Mouse (Mus musculus): ENCODE measurements at regions not wholly inside any gene's neighbourhood (a gene's known extent, or its start where the extent isn't known, plus 50 kb on each side); places are given as distances from the start of the nearest gene placed in this dataset.

GRCm38 (mm10) chr2:30688402-30688801, 93.6 kb downstream of the Cstad start:
- WGBS, result 86% methylated on average over 4 of the region's 4 CpGs
- Histone ChIP-seq H3K27me3 (ENCODE audit: control insufficient read depth, insufficient read depth, low read length) (no peaks in the 10 kb centered on the region), H3K9me3 (ENCODE audit: control insufficient read depth, low read length) (no peaks in the 10 kb centered on the region), H3K27ac (ENCODE audit: low read depth, low read length) (no peak overlapping the region), H3K4me2 (ENCODE audit: low read depth) (no peak overlapping the region), H3K36me3 (ENCODE audit: control insufficient read depth, insufficient read depth, low read length) (no peaks in the 10 kb centered on the region), H3K9ac (ENCODE audit: low read length) (no peak overlapping the region), H3K4me3 (ENCODE audit: low read depth, low read length) (no peak overlapping the region), H3K4me1 (ENCODE audit: control insufficient read depth, insufficient read depth, low read length) (peaks cover 30% of the 10 kb centered on the region)
- ATAC-seq (ENCODE audit: insufficient read depth, low FRiP score, low TSS enrichment) (no peak), DNase-seq (ENCODE audit: low spot score) (no peak)

- Histone ChIP-seq H3K27ac (ENCODE audit: low read depth, low read length) (peak overlapping the region; percentile 61), H3K4me2 (ENCODE audit: low read depth) (peak overlapping the region; percentile 20; the same call in 1 of the 2 replicates), H3K27me3 (ENCODE audit: control insufficient read depth, insufficient read depth, low read length) (no peaks in the 10 kb centered on the region), H3K4me3 (ENCODE audit: low read depth, low read length) (no peak overlapping the region), H3K36me3 (ENCODE audit: control insufficient read depth, insufficient read depth, low read length) (no peaks in the 10 kb centered on the region), H3K9me3 (ENCODE audit: control insufficient read depth, low read length) (no peaks in the 10 kb centered on the region), H3K4me1 (ENCODE audit: control insufficient read depth, insufficient read depth, low read length) (peaks cover 27% of the 10 kb centered on the region), H3K9ac (ENCODE audit: low read length) (peak overlapping the region; percentile 48)
- no peak for ATAC-seq (ENCODE audit: insufficient read depth, low FRiP score, low TSS enrichment)
- 2% methylated on average over 23 of the region's 23 CpGs for WGBS
- DNase-seq (ENCODE audit: low spot score), result no peak
These were observed 92.3 kb downstream of the Cstad start for GRCm38 (mm10) chr2:30687121-30687551.

GRCm38 (mm10) chr2:30686359-30686758, 91.5 kb downstream of the Cstad start:
- Histone ChIP-seq H3K4me2 (ENCODE audit: low read depth) (no peak overlapping the region), H3K4me3 (ENCODE audit: low read depth, low read length) (no peak overlapping the region), H3K27me3 (ENCODE audit: control insufficient read depth, insufficient read depth, low read length) (no peaks in the 10 kb centered on the region), H3K9me3 (ENCODE audit: control insufficient read depth, low read length) (no peaks in the 10 kb centered on the region), H3K4me1 (ENCODE audit: control insufficient read depth, insufficient read depth, low read length) (peaks cover 19% of the 10 kb centered on the region), H3K9ac (ENCODE audit: low read length) (no peak overlapping the region), H3K36me3 (ENCODE audit: control insufficient read depth, insufficient read depth, low read length) (no peaks in the 10 kb centered on the region), H3K27ac (ENCODE audit: low read depth, low read length) (peak overlapping the region; percentile 10; the same call in 1 of the 2 replicates)
- WGBS, result 77% methylated on average over 6 of the region's 6 CpGs
- DNase-seq (ENCODE audit: low spot score) (no peak), ATAC-seq (ENCODE audit: insufficient read depth, low FRiP score, low TSS enrichment) (no peak)

- Histone ChIP-seq H3K4me3 (ENCODE audit: low read depth, low read length) (no peak overlapping the region), H3K4me2 (ENCODE audit: low read depth) (no peak overlapping the region), H3K4me1 (ENCODE audit: control insufficient read depth, insufficient read depth, low read length) (peaks cover 18% of the 10 kb centered on the region), H3K9ac (ENCODE audit: low read length) (no peak overlapping the region), H3K27me3 (ENCODE audit: control insufficient read depth, insufficient read depth, low read length) (no peaks in the 10 kb centered on the region), H3K9me3 (ENCODE audit: control insufficient read depth, low read length) (no peaks in the 10 kb centered on the region), H3K27ac (ENCODE audit: low read depth, low read length) (0 out of 2 replicates have a peak overlapping the region, but pooled peaks have one; percentile 14), H3K36me3 (ENCODE audit: control insufficient read depth, insufficient read depth, low read length) (no peaks in the 10 kb centered on the region)
- 84% methylated on average over 10 of the region's 10 CpGs for WGBS
- ATAC-seq (ENCODE audit: insufficient read depth, low FRiP score, low TSS enrichment), result no peak
- DNase-seq (ENCODE audit: low spot score), result no peak
These were observed 90.5 kb downstream of the Cstad start for GRCm38 (mm10) chr2:30685137-30685860.

- Histone ChIP-seq H3K9ac (ENCODE audit: low read length) (no peak overlapping the region), H3K4me3 (ENCODE audit: low read depth, low read length) (no peak overlapping the region), H3K27me3 (ENCODE audit: control insufficient read depth, insufficient read depth, low read length) (no peaks in the 10 kb centered on the region), H3K27ac (ENCODE audit: low read depth, low read length) (0 out of 2 replicates have a peak overlapping the region, but pooled peaks have one; percentile 14), H3K9me3 (ENCODE audit: control insufficient read depth, low read length) (0 out of 2 replicates have a peak, but pooled peaks cover 5% of the 10 kb centered on the region), H3K4me1 (ENCODE audit: control insufficient read depth, insufficient read depth, low read length) (peaks cover 18% of the 10 kb centered on the region), H3K4me2 (ENCODE audit: low read depth) (no peak overlapping the region), H3K36me3 (ENCODE audit: control insufficient read depth, insufficient read depth, low read length) (no peaks in the 10 kb centered on the region)
- DNase-seq (ENCODE audit: low spot score) (no peak), ATAC-seq (ENCODE audit: insufficient read depth, low FRiP score, low TSS enrichment) (no peak)
- 91% methylated on average over 6 of the region's 6 CpGs for WGBS
These were observed 89.6 kb downstream of the Cstad start for GRCm38 (mm10) chr2:30684461-30684860.

- Histone ChIP-seq H3K9ac (ENCODE audit: low read length) (no peak overlapping the region), H3K27me3 (ENCODE audit: control insufficient read depth, insufficient read depth, low read length) (no peaks in the 10 kb centered on the region), H3K4me1 (ENCODE audit: control insufficient read depth, insufficient read depth, low read length) (peaks cover 18% of the 10 kb centered on the region), H3K27ac (ENCODE audit: low read depth, low read length) (peak overlapping the region; percentile 58), H3K4me2 (ENCODE audit: low read depth) (no peak overlapping the region), H3K4me3 (ENCODE audit: low read depth, low read length) (no peak overlapping the region), H3K36me3 (ENCODE audit: control insufficient read depth, insufficient read depth, low read length) (no peaks in the 10 kb centered on the region), H3K9me3 (ENCODE audit: control insufficient read depth, low read length) (0 out of 2 replicates have a peak, but pooled peaks cover 5% of the 10 kb centered on the region)
- peak; percentile 55; the same call in 1 of the 2 replicates for ATAC-seq (ENCODE audit: insufficient read depth, low FRiP score, low TSS enrichment)
- WGBS, result 54% methylated on average over 5 of the region's 5 CpGs
- peak; percentile 64 for DNase-seq (ENCODE audit: low spot score)
These were observed 87.4 kb downstream of the Cstad start for GRCm38 (mm10) chr2:30682146-30682825.

GRCm38 (mm10) chr2:30681642-30682041, 86.8 kb downstream of the Cstad start:
- Histone ChIP-seq H3K4me1 (ENCODE audit: control insufficient read depth, insufficient read depth, low read length) (peaks cover 16% of the 10 kb centered on the region), H3K4me2 (ENCODE audit: low read depth) (no peak overlapping the region), H3K9ac (ENCODE audit: low read length) (no peak overlapping the region), H3K27ac (ENCODE audit: low read depth, low read length) (no peak overlapping the region; the same call in 1 of the 2 replicates), H3K36me3 (ENCODE audit: control insufficient read depth, insufficient read depth, low read length) (no peaks in the 10 kb centered on the region), H3K4me3 (ENCODE audit: low read depth, low read length) (no peak overlapping the region), H3K27me3 (ENCODE audit: control insufficient read depth, insufficient read depth, low read length) (no peaks in the 10 kb centered on the region), H3K9me3 (ENCODE audit: control insufficient read depth, low read length) (0 out of 2 replicates have a peak, but pooled peaks cover 5% of the 10 kb centered on the region)
- WGBS, result 59% methylated on average over 2 of the region's 2 CpGs
- no peak for DNase-seq (ENCODE audit: low spot score)
- ATAC-seq (ENCODE audit: insufficient read depth, low FRiP score, low TSS enrichment), result no peak

- Histone ChIP-seq H3K4me2 (ENCODE audit: low read depth) (no peak overlapping the region), H3K9ac (ENCODE audit: low read length) (no peak overlapping the region), H3K27me3 (ENCODE audit: control insufficient read depth, insufficient read depth, low read length) (no peaks in the 10 kb centered on the region), H3K4me3 (ENCODE audit: low read depth, low read length) (no peak overlapping the region), H3K36me3 (ENCODE audit: control insufficient read depth, insufficient read depth, low read length) (no peaks in the 10 kb centered on the region), H3K27ac (ENCODE audit: low read depth, low read length) (no peak overlapping the region), H3K4me1 (ENCODE audit: control insufficient read depth, insufficient read depth, low read length) (peaks cover 18% of the 10 kb centered on the region), H3K9me3 (ENCODE audit: control insufficient read depth, low read length) (0 out of 2 replicates have a peak, but pooled peaks cover 5% of the 10 kb centered on the region)
- DNase-seq (ENCODE audit: low spot score) (no peak), ATAC-seq (ENCODE audit: insufficient read depth, low FRiP score, low TSS enrichment) (no peak)
These were observed 84.2 kb downstream of the Cstad start for GRCm38 (mm10) chr2:30679041-30679440.

Measured in neural tube, embryonic 11.5 days (tissue).